Mouse (Mus musculus): ENCODE data around the gene Trem3.

The Trem3 gene

DNA sequence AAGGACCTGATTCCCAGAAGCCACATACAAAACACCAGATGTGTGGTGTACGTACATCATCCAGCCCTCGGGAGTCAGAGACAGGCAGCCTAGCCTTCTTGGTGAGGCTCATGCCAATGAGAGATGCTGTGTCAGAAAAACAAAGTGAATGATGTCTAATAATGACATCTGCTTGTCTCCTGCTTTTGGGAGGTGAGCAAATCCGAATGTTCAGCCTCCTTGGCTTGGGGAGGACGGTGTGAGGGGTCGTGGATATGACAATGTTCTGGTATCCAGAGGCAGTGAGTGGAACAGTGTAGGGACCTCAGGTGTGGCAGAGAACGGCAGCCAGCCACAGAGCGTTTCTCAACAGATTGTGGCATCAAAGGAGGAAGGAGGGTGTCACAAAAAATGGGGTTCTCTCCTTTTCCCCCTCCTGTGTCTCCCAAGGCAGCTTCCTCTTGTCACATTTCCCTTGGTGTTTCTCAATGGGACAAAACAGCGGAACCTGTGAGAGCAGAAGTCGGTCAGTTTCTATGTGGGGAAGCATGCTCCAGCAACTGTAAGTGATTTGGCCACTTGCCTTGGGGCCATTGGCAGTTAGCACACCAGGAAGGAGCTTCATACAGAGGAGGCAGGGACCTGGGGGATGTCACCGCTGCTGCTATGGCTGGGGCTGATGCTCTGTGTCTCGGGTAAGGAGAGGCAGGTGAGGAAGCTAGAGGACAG is at the start of gene Trem3:
Gene Trem3 (plus strand): TSS at position 557 of the 708 bp plus-strand sequence.
- no peak for DNase-seq

DNA sequence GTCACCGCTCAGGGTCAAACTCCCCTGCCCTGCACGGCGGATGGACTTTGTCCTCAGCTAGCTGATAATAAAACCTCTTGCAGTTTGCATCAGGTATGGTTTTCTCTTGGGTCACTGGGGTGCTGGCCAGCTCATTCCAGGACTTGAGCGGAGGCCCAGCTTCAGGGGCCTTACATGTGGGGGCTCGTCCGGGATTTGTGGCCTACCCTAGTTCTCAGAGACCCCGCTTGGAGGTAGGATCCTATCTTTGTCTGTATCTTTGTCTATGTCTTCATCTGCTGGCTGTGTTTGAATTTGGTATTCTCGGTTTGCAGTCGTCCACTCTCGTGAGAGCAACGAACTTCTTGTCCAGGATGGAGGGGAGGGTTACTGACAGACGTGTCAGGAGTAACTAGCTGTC is 44.5 kb upstream of the Trem3 start:
- no peak for DNase-seq

DNA sequence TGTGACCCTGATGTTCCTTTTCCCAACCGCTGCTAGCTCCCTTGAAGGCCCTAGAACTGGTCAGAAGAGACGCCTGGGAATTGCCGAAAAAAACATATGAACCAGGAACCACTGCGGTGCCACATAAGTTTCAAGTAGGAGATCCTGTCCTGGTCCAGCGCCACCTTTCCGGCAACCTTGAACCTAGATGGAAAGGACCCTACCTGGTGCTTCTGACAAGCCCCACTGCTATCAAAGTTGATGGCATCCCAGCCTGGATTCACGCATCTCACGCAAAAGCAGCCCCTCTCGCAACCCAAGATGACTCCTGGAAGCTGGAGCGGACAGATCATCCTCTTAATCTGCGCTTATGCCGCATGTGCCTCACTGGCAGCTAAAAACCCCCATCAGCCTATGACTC is 35.0 kb upstream of the Trem3 start:
- DNase-seq = no peak

DNA sequence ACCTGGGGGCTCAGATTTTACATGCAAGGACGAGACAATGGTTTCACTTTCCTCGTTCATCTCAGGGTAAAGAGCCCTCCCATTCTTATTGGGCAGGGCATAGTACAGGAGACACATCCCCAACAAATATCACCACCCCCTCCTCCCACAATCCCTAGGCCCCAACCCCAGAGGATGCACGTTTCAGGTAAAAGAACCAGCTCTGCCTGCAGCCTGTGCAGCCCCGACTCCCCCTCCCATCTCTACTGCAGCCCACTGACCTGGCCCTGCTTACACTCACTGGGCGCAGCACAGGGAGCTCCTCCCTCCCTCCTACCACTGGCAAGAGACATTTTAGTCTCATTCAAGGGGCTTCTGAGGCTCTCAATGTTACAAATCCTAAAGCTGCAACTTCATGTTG is 34.1 kb upstream of the Trem3 start:
- no peak for DNase-seq

DNA sequence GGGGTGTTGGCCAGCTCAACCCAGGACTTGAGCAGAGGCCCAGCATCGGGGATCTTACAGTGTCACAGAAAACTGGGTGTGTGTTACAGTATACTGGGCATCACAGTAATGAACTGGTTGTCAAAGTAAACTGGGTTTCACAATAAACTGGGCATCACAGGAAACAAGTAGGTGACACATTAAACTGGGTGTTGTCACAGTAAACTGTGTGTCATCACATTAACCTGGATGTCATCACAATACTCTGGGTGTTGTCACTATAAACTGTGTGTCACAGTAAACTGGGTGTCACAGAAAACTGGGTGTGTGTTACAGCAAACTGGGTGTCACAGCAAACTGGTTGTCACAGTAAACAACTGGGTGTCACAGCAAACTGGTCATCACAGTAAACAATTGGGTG is 32.1 kb upstream of the Trem3 start:
- DNase-seq = no peak

DNA sequence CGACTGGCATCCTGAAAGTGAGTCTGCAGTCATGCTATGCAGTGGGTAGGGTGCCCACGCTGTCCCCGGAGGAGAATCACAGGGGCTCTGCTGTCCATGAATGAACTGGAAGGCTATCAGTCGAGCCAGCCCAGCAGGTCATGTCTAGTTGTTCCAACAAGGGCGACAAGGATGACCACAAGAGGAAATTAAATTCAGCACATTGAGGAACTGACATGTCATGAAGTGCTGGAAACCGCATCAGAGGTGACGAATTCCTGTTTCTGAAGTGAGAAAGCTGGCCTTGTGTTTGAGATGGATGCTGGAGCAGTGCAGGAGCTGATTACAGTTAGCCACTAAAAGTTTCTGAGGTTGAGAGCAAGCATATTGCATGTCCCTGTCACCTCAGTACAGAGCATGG is 16.9 kb upstream of the Trem3 start:
- DNase-seq = no peak

DNA sequence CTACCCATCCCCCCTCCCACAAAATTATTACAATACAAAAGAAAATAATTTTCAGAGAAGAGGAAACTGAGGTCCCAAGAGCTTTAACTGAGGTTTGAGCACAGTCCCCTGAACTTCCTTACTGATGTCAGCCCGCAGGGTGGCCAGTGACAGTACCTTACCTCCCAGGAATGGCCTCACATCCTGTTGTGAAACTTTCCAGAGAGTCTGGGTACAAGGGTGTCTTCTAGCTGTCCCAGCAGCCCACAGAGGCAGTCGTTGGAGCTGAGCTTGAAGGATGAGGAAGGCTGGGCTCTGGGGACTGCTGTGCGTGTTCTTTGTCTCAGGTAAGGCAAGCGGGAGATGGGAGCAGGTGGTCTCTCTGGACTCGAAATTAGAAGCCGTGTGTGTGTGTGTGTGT is 15.1 kb upstream of the Trem3 start, which contains the start of gene Trem1:
Gene Trem1 (plus strand): TSS at position 251 of the 400 bp plus-strand sequence.
- DNase-seq = no peak

DNA sequence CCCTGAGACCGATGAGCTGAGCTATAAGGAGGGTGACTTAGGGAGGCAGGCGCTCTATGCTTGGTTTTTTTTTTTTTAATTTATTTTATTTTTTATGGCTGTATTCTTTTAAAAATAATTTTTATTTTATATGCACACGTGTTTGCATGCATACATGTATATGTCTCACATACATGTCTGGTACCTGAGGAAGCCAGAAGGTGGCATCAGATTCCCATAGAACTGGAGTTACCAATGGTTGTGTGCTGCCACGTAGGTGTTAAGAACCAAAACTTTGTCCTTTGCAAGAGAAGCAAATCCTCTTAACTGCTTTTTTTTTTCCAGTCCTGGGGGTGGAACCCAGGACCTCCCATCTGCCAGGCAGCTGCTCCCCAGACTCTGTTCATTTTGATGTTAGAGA is 13.8 kb upstream of the Trem3 start:
- DNase-seq = no peak

DNA sequence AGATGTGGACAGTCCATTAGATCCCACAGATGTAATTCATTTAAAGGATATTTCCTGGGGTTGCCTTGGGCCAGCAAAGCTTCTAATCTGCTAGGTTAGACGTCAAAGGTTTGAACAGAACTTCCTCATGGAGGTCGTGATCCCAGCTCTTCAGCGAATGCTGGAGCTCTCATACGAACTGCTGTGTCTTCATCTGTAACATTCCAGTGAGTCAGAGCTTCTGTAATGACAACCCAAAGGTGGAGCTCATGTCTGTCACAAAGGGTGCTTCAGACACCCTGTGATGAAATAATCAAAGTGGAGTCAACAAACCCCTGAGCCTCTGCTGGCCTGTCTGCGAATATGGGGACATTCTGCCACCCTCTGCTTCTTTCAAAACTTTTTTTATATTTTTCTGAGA is 13.0 kb upstream of the Trem3 start:
- DNase-seq = no peak

DNA sequence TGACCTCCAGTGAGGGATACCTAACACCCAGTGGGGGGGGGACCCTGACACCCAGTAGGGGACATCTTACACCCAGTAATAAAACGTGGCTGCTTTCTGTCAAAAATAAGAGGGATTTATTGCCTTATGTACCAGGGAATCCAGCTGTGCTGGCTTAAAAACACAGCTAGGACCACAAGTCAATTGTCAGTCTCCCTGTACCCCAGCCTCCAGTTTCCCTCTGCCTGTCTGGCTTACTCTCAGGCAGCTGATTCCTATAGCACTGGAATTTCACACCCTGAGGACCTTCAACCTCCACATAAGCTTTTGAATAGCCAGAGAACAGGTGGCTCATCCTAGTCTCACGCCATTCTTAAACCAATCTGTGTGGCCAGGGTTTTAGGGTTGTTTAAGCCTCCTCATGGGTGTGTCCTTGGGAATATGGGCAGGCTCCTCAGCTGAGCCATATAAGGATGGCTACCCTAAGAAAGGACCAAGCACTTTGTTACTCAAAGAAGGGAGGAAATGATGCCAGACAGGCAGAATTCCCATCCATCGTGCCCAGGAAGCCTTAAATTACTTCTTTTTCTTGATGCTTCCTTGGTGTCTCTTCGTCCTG is 11.7 kb upstream of the Trem3 start:
- no peak for DNase-seq

DNA sequence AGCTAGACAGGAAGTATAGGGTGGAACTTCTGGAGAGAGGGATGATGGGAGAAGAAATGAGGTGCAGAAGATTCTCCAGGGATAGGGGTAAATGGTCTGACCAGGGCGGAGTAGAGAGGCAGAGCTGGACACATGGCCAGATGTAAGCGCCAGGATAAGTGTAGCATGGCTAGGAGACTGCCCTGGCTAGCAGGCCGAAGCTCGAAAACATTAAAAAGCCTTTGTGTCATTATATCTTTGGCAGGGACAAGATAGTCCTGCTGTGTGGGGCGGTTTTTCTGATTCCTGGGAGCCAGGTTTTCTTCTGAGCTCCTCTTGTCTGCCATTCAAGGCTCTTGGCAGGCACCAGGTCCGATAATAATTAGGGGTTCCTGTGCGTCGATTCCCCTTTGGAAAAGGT is 10.0 kb upstream of the Trem3 start:
- DNase-seq = no peak

DNA sequence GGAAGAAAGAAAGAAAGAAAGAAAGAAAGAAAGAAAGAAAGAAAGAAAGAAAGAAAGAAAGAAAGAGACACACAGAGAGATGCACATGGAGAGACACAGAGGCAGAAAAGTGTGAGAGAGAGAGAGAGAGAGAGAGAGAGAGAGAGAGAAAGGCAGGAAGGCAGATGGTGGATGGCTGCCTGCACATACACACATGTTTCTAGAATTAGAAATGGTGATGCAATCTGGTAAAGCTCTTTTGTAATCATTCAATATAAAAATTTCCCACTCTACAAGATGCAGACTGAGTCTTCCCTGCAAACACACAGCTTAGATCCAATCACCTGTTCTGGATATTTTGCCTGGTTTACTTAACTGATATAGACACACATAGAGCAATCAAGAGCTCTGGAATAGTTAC is 1.5 kb downstream of the Trem3 start:
- DNase-seq = no peak

DNA sequence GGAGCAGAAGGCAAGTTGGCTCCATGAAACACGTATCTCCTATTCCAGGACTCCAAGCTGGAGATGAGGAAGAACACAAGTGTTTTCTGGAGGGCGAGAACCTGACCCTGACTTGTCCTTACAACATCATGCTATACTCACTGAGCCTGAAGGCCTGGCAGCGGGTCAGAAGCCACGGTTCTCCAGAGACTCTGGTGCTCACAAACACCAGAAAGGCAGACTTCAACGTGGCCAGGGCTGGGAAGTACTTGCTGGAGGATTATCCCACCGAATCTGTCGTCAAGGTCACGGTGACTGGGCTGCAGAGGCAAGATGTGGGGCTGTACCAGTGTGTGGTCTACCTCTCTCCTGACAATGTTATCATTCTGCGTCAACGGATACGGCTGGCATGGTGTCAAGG is 1.9 kb downstream of the Trem3 start:
- DNase-seq = no peak

DNA sequence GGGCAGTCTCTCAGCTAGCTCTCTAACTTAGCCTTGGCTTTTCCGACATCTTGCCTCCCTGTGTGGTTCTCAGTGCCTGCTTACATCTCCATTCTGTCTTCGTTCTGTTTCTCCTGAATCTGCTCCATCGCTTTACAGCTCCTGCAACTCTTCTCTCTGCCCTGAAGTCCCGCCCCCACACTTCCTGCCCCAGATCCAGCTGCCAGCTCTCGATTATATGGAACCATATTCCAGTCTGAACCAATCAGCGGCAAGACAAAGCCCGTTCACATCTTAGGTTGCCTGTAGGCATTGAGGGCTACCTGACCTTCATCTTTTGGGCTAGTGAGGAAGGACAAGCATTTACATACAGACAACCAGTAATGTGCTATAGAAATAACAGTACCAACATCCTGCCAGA is 3.1 kb downstream of the Trem3 start:
- no peak for DNase-seq

DNA sequence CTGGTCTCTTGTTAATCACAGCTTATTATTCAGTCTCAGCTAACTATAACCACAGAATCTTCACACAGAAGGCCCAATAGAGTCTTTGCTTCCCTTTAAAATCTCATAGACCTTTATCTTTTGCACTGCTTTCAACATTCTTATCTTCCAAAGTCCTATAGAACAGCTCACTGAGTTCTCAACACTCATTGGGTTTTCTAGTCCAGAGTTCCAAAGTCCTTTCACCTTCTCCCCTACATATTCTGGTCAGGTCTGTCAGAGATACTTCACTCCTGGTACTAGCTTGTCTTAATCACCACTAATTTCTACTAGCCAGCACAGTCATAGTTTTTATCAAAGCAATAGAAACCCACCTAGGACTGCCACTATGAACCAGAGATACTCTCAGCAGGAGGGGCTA is 9.0 kb downstream of the Trem3 start:
- no peak for DNase-seq

DNA sequence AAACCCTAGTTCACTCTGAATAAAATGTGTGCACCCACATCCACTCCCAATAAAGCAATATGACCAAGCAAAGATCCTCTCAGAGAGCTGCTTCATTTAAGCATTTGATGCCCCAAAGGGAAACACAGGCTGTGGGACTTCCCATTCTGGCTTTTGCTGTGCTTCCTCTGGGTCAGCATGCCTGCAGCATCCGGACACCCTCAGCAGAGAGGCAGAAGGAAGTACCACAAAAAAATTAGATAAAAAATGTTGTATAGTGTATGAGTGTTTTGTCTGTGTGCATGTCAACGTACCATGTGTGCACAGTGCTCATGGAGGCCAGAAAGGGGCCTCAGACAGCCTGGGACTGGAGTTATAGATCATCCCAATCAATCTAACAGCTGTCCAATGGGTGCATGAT is 14.3 kb downstream of the Trem3 start:
- no peak for DNase-seq

DNA sequence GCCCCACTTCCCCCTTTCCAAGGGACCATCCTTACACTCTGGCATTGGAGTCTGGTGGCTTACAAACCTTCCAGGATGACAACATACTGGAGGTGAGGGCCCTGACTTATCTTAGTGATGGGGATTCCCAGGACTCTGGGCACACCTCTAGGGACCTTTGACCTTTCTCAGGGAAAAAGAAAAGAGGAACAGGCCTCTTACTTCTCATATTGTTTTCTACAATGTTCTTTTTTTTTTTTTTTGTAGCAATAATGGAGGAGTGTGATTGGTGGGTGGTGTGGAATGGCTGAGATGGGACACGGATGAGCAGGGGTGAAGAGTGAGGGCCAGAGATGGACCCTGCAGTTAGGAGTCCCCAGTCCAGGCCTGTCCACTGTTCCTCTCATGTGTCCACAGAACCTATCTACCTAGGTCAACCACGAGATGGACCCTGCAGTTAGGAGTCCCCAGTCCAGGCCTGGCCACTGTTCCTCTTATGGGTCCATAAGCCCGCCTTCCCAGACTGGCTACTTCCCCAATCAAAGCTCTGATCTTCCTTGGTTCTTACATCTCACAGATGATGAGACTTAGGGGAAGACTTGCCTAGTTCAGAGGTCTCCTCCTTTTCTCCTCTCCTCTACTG is 16.3 kb downstream of the Trem3 start, which contains the start of gene Treml4:
Gene Treml4 (plus strand): TSS at position 555 of the 622 bp plus-strand sequence.
- DNase-seq = no peak

DNA sequence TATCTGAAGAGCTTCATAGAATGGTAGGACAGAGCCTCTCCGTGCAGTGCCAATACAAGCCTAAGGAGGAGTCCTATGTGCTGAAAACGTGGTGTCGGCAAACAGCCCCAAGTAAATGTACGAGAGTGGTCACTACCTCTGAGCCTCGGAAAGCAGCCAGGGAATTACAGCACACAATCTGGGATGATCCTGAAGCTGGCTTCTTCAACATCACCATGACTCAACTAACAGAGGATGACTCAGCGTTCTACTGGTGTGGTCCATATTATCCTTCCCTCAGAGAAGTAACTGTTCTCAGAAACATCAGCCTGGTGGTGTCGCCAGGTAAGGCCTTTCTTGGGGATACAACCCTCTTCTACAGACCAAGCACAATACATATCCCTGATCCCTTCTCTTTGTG is 17.1 kb downstream of the Trem3 start:
- no peak for DNase-seq

DNA sequence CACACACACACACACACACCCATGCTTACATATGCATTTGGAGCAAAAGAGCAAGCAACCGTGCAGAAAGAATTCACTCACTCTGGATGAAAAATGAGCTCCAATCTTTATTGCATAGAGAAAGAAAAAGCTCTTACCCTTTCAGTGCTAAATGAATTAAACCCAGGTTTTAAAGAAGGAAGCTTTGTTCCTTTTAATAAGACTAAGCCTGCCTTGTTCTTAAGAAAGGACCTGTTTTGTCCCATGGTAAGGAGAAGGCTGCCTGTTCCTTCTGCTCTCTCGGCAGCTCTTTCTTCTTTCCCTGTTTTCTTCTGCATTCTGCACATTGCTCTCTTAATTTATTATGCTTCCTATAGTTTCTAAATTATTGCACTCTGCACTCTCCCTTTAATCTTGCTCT is 18.6 kb downstream of the Trem3 start:
- no peak for DNase-seq

DNA sequence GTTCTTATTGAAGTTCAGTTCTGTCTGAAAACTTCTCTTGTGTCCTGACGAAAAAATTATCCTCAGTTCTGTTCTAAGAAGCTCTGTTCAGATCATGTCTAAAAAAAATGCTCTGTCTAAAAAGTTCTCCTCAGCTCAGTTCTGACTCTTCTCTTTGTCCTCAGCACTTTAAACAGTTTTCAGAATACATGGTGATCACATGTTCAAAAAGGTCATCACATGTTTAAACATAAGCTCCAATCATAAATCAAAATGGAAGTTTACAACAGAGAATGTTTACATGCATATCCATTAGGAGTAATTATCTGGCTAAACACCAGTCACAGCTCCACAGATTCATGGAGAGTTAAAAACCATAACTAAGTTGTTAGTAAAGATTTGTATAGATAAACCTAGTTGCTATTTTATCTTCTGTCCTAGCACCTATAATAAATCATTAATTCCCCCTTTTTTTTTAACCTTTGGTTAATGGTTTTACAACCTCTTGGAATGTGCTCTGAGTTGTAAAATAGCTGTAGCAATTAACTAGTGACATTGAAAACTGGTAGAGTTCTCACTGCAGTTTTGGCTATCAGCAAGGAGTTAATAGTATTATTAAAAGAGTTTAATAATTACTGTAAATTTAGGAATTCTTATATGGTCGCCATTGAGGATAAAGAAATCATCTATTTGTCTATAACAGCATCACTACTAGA is 19.2 kb downstream of the Trem3 start:
- DNase-seq = no peak

DNA sequence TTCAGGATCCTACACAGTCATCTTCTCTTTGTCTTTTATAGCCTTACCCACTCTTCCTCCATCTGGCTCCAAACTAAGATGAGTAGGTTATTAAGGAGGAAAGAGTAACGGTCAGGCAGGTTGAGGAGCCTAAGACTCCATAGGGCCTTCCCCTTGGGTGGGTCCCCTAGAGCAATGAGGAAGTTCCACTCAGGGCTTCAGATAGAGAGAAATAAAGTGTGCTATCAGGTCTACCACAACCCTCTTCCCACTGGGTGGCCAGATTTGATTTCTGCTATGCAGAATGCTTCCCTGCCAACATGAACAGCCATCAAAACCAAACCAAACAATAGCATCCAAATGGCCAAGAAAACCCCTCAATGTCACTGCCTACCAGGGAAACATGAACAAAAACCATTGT is 20.0 kb downstream of the Trem3 start:
- no peak for DNase-seq

DNA sequence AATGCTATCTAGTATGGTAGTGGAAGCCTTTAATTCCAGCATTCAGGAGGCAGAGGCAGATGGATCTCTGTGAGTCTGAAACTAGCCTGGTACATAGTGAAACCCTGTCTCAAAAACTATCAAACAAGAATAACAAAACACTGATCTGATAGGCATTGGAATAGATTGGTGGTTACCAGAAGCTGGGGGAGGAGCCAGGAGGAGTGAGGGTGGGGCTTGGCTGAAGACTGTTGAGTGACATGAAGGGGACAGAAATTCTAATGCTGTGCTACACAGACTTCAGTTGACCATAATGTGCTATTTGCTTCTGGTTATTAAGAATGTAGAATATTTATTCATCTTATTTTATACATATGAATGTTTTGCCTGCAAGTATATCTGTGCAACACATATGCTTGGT is 20.7 kb downstream of the Trem3 start:
- no peak for DNase-seq

DNA sequence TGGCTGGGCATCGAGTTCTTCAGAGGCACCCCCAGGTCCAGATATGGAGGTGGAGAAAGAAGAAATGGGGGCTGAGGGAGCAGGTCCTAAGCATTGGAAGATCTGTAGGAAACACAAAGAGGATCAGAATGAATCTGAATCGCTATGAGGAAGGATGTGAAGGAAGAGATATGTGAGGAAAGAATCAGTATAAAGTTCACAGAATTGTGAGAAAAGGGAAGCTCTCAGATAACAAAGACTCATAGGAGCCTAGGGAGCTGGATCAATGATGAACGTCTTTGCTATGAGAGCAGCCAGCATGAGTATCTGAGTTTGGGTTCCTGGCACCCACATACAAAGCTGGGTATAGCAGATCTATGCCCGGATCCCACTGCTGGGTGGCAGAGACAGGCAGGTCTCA is 22.3 kb downstream of the Trem3 start:
- DNase-seq = no peak

DNA sequence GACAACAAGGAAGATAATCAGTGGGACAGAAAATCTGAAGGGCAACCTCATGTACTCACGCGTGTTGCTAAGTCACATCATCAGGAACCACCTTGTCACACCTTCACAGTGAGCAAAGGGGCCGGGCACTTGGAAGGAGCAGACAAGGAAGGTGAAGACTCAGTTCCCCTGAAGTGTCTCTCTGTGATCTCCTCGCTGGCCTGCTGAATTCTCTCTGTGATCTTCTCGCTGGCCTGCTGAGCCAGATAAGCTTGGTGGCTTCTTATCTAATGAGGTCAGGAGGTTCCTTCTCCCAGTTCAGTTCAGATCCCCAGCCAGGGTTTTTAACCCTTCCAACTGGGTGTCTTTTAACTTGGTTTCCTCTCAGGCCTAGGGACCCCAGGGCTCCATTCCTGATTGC is 24.6 kb downstream of the Trem3 start:
- no peak for DNase-seq

Measured in right cerebral cortex, postnatal 14 days (tissue).